Mouse (Mus musculus) lung, postnatal 0 days (tissue): ENCODE data around the gene Ube2d1.

Experiments
- CTCF ChIP-seq: IDR thresholded peaks from 2 replicates; pipeline ENCODE4 v1.5.1; 2016; ENCODE audit warnings: antibody characterized with exemption, mild to moderate bottlenecking
- EP300 ChIP-seq: IDR thresholded peaks from 2 replicates; pipeline ENCODE4 v1.6.1; 2016; ENCODE audit warnings: antibody characterized with exemption, mild to moderate bottlenecking, control low read depth

DNA sequence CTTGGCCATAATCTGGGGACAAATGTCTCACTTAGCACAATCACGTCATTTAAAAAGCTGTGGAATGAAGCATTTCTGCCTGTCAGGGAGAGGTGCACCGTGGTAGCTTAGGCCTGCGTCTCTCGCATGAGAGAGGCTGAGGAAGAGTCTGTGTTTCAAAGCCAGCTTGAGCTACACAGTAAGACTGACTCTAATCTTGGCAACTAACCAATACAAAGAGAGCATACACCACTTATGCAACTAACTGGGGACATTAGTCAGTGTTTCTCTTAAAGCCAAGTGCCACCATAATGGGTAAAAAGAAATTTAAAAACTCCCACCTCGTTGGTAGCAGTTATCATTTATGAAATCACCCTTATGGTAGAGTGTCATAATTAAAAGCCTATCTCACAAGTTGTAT is 43.8 kb upstream of the Ube2d1 start:
- no peak for TF ChIP-seq CTCF
- TF ChIP-seq EP300: no peak
